Mouse (Mus musculus) ES-Bruce4 (cell line): ENCODE results near the gene Nop56. TPM values are rescaled to one million over a fixed set of nuclear protein-coding genes. Genes with fewer than 3 reads are reported as not detected.

Experiments
- H3K27ac ChIP-seq: 2 replicates; pipeline ENCODE4 v1.5.1; 2012; ENCODE audit warnings: low read length, inconsistent platforms; ENCODE audit not compliant: insufficient read depth
- H3K27me3 ChIP-seq: 2 replicates; pipeline ENCODE4 v1.6.1; 2012; ENCODE audit warnings: mild to moderate bottlenecking, low read length, inconsistent platforms; ENCODE audit not compliant: control insufficient read depth, poor library complexity, insufficient read depth, severe bottlenecking
- H3K36me3 ChIP-seq: 2 replicates; pipeline ENCODE4 v1.6.1; 2012; ENCODE audit warnings: inconsistent platforms, mild to moderate bottlenecking, low read length, moderate library complexity; ENCODE audit not compliant: control insufficient read depth, poor library complexity, insufficient read depth, severe bottlenecking
- H3K4me1 ChIP-seq: one replicate; pipeline ENCODE4 v1.8.1; 2011; ENCODE audit warnings: low read length; ENCODE audit not compliant: control insufficient read depth, insufficient read depth
- H3K4me3 ChIP-seq: 2 replicates; pipeline ENCODE4 v1.5.1; 2011; ENCODE audit warnings: low read depth, mild to moderate bottlenecking, low read length
- H3K9ac ChIP-seq: 2 replicates; pipeline ENCODE4 v1.6.1; 2012; ENCODE audit warnings: low read depth, mild to moderate bottlenecking, inconsistent platforms; ENCODE audit not compliant: poor library complexity, severe bottlenecking
- H3K9me3 ChIP-seq: replicated peaks from 2 replicates; pipeline ENCODE4 v1.6.1; 2012; ENCODE audit warnings: mild to moderate bottlenecking, low read length, inconsistent platforms; ENCODE audit not compliant: control insufficient read depth, poor library complexity, insufficient read depth, severe bottlenecking
- CTCF ChIP-seq: IDR thresholded peaks from one replicate; pipeline ENCODE4 v1.8.1; 2011; ENCODE audit warnings: low read depth, low read length
- EP300 ChIP-seq: IDR thresholded peaks from 2 replicates; pipeline ENCODE4 v1.6.1; 2011; ENCODE audit warnings: low read depth, low read length; ENCODE audit not compliant: insufficient read depth
- POLR2A ChIP-seq: IDR thresholded peaks from one replicate; pipeline ENCODE4 v1.8.1; 2011; ENCODE audit warnings: low read length; ENCODE audit not compliant: insufficient read depth
- polyA plus RNA-seq: library from polyadenylated mRNA; stranded (reverse); fragments of >200 nt; gene quantifications from 2 replicates; pipeline ENCODE4 v1.2.4, GENCODE M21; 2011; ENCODE audit warnings: low read depth; ENCODE audit not compliant: missing spikeins, insufficient read depth, insufficient read length

The Nop56 gene
- polyA plus RNA-seq, 1 experiment, result 404 TPM

DNA sequence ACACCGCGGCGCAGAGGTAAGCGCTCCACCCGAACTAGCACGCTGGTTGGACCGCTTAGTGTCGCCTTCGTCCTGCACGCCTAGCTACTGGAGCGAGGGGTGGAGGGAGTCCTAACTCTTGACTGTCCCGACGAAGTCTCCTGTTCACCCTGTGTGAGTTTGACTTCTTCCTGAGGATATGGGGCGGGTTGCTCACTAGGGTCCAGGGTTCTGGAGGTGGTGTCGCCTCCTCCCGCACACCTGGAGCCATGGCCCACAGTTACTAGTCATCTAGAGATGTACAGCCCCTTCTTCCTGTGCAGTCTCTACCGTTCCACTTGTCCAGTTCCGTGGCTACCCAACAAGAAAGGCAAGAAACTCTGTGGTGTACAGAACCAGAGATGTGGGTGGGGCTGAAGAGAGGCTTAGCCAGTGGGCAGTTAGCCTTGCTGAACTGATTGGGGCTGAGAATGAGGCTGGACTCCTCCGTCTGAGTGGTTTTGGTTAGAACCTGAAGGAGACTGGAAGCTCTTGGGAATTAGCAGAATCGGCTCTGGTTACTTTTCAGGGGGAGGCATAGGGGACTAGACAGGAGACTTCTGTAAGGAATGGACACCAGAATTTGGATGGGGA lies 22.0 kb downstream of the Nop56 start:
- 0 out of 2 replicates have a peak, but pooled peaks cover 3% of the 10 kb centered on the region for H3K27me3 ChIP-seq
- H3K36me3 ChIP-seq, result no peaks in the 10 kb centered on the region
- peak overlapping the region; percentile 41 for H3K9ac ChIP-seq
- H3K9me3 ChIP-seq, result no peaks in the 10 kb centered on the region
- TF ChIP-seq CTCF (no peak), POLR2A (no peak), EP300 (no peak)
- H3K27ac ChIP-seq, result no peak overlapping the region
- peak overlapping the region; percentile 57 for H3K4me3 ChIP-seq
- no peaks in the 10 kb centered on the region for H3K4me1 ChIP-seq

DNA sequence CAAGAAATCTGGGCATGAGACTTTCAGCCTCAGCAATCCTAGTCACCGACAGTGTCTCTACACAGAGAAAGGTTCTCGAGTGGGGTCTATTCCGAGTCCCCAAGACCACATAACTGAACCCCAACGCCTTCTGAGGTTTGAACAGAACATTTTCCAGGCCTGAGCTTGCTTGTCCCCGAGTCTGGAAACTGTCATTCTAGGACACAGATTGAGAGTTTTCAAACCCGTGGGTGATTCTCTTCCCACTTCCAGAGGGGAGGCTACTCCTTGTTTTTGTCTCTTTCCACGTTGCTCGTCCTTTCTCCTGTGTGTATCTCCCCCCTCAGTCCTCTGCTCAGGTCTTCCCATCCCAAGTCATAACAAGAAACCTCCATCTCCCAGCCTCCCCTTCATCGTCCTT lies 23.4 kb downstream of the Nop56 start:
- Histone ChIP-seq H3K36me3 (no peaks in the 10 kb centered on the region), H3K27ac (no peak overlapping the region), H3K27me3 (0 out of 2 replicates have a peak, but pooled peaks cover 3% of the 10 kb centered on the region), H3K4me1 (no peaks in the 10 kb centered on the region), H3K9me3 (no peaks in the 10 kb centered on the region), H3K9ac (no peak overlapping the region), H3K4me3 (no peak overlapping the region)
- TF ChIP-seq CTCF, result no peak
- no peak for TF ChIP-seq EP300
- no peak for TF ChIP-seq POLR2A

DNA sequence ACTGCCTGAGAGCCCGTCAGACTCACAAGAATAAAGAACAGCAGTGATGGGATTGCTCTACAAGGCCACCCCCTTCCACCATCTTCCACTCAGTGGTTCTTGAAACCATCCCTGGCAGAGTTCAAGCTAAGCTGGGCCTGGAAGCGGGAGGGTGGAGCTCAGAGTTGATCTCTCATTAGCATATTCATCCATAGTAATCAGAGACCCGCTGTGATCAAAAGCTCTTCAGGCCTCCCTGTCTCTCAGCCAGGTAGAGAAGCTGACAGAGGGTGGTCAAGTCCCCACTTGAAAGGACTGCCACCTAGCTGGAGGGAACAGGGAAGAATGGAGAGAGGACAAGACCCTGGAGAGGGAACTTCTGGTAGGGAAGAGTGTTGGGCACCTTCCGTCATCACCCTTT lies 28.8 kb downstream of the Nop56 start:
- Histone ChIP-seq H3K4me3 (no peak overlapping the region), H3K9ac (no peak overlapping the region), H3K36me3 (no peaks in the 10 kb centered on the region), H3K27me3 (no peaks in the 10 kb centered on the region), H3K9me3 (no peaks in the 10 kb centered on the region), H3K27ac (no peak overlapping the region), H3K4me1 (no peaks in the 10 kb centered on the region)
- no peak for TF ChIP-seq POLR2A
- TF ChIP-seq EP300, result no peak

DNA sequence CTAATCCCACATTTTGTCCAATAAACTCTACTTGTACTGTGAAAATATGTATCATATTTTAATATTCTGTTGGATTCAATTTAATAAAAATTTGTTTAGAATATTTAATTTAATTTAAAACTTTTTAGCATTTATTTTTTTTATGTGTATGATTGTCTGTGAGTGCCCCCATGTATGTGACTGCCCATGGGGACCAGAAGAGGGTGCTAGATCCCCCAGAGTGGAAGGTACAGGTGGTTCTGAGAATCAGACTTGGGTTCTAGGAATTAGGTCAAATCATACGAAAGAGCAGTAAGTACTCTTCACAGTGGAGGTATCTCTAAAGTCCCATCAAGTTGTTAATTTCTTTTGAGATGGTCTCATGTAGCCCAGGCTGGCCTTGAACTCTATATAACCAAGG lies 52.8 kb downstream of the Nop56 start:
- Histone ChIP-seq H3K9me3 (no peaks in the 10 kb centered on the region), H3K9ac (no peak overlapping the region), H3K4me3 (no peak overlapping the region), H3K27me3 (no peaks in the 10 kb centered on the region), H3K27ac (no peak overlapping the region), H3K4me1 (no peaks in the 10 kb centered on the region), H3K36me3 (no peaks in the 10 kb centered on the region)
- TF ChIP-seq EP300 (no peak), CTCF (peak; percentile 8), POLR2A (no peak)

Other genes starting within 250 kb of the Nop56 start
- not detected in 2 replicates for gene Tgm6, start 162.0 kb upstream of the Nop56 start, polyA plus RNA-seq
- gene Snrpb, start 95.0 kb upstream of the Nop56 start, polyA plus RNA-seq, result 244 and 254 TPM in 2 replicates
- gene Tmc2, start 79.2 kb upstream of the Nop56 start, polyA plus RNA-seq, result not detected in 2 replicates
- 158 and 163 TPM in 2 replicates for gene Idh3b, start 10.1 kb downstream of the Nop56 start, polyA plus RNA-seq
- 4.8 and 5.3 TPM in 2 replicates for gene Ebf4, start 20.7 kb downstream of the Nop56 start, polyA plus RNA-seq
- gene Cpxm1, start 123.1 kb downstream of the Nop56 start, polyA plus RNA-seq, result 8.1 and 10.9 TPM in 2 replicates
- gene Gm28372, start 130.8 kb downstream of the Nop56 start, polyA plus RNA-seq, result not detected in 2 replicates
- not detected in 2 replicates for gene 1700020A23Rik, start 130.8 kb downstream of the Nop56 start, polyA plus RNA-seq
- gene Tmem239, start 132.0 kb downstream of the Nop56 start, polyA plus RNA-seq, result not detected in 2 replicates
- gene Vps16, start 149.9 kb downstream of the Nop56 start, polyA plus RNA-seq, result 119 and 121 TPM in 2 replicates
- 16.3 and 18.4 TPM in 2 replicates for gene Pced1a, start 150.3 kb downstream of the Nop56 start, polyA plus RNA-seq
- 72.8 and 77.6 TPM in 2 replicates for gene Ptpra, start 175.8 kb downstream of the Nop56 start, polyA plus RNA-seq